Mouse (Mus musculus) gonadal fat pad, adult 2 months (tissue): ENCODE measurements around the gene Tnfsf8. TPM values are rescaled to one million over a fixed set of nuclear protein-coding genes. Genes with fewer than 3 reads are reported as not detected.

Experiments used
- DNase-seq: peaks from one replicate; pipeline ENCODE4 v3.0.0-alpha.2; 2012; ENCODE audit warnings: low read depth
- polyA plus RNA-seq: library from polyadenylated mRNA; depleted of rRNA; stranded (reverse); fragments of >200 nt; gene quantifications from 2 replicates; pipeline ENCODE4 v1.2.3, GENCODE M21; 2012; rRNA removed

Tnfsf8 gene
- 0.04 and 0.05 TPM in 2 replicates for polyA plus RNA-seq

DNA sequence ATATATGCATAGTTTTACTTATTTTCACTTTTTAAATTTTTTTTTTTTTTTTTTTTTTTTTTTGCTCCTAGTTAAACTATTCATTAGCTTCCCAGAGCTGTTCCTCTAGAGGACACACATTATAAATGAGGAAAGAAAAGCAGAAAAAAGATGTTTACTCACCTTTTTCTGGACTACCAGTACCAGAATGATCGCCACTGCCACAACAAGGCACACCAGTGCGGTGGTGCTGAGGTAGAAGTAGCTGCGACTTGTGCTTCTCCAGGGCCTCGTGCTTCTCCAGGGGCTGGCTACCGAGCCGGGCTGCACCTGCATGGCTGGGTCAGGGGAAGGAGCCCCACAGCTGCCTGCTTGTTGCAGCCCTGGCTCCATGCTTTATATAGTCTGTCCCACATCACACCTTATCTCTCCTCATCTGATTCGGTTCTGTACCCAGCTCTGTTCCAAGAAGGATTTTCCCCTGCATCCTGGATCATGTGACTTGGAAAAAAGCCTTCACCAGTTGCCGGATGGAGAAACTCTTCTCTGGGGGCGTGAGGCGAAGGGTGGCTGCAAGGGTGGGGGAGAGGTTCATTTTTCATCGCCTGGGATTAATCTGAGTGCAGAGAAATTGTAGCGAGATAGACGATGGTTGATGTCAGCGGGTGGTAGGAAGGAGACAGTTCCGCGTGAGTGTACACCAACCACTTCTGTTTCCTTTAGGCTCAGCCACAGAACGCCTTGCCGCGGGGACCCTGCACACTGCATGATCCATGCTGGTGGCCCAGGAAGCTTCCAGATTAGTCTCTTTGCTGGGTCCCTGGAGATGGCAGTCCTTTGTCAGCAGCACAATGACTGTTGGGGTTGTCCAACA lies at the start of gene Tnfsf8:
Tnfsf8 (minus strand) TSS at position 660 of the 853 bp plus-strand sequence.
- DNase-seq = no peak

DNA sequence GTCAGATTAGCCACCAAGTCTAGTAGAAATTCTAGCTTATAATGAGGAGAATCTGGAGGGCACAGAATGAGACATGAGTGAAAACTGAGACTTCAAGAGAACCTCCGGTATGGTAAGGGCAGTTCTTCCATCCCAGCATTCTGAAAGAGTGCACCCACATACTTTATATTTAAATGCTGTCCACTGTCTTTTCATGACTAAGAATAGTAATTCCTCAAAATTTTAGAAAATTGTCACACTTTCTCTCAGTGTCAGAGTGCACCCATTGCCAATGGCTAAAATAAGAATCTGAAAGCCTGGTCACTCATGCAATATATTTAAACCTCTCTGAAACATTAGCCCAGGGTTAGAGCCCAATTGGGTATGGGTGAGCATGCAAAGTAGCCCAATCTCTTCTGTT lies 47.4 kb upstream of the Tnfsf8 start:
- DNase-seq = no peak

DNA sequence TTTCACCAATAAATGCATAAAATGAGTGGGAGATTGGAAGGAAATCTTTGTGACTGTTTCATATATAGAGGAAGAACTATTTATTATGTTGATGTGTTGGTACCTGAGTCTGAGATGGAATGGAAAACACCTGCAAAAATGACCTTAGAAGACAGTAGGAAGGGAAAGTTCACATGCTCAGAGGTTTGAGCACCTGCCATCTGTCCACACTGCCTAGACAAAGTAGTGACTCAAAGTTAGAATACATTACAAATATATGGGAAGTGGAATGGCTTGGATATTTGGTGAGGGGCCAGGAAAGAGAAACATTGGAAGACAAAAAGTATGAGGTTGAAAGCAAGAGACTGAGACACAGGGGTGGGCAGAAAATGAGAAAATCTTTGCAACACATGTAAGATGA lies 46.3 kb upstream of the Tnfsf8 start:
- DNase-seq = no peak

DNA sequence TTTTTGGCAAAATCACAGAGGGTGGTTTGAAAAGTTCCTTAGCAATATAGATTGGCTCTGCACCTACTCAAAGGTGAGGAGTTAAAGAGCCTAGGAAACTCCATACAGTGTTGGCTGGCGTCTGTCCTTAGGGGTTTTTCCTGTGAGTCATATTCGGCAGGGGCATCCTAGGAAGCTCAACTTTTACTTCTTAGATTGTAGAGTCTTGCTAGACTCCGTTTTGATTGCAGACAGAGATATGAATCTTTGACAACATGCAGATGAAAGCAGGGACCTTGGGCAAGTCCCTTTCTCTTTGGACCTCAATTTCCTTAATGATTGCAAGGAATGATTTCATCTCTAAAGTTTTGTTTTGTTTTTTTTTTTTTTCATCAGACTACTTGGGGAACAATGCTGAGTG lies 44.9 kb upstream of the Tnfsf8 start:
- no peak for DNase-seq

DNA sequence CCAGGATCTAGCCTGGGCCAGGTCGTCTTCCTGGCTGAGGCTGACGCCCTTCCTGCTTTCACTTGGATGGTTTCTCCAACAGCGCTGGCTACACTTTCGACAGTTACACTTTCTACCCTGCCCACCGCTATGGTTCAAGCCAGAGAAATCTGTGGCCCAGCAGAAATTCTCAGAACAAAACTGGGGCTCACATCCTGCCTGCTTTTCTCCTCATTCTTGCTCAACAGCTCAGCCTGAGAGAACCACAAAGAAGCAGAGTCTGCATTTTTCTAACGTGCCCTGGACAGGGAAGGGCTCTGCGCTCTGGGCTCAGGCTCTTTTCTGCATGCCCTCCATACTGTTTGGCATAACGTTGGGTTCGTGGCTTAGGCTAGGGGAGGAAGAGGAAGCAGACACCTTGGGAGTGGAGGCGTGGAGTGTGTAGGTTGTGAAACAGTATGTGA lies 38.0 kb upstream of the Tnfsf8 start:
- DNase-seq = no peak

DNA sequence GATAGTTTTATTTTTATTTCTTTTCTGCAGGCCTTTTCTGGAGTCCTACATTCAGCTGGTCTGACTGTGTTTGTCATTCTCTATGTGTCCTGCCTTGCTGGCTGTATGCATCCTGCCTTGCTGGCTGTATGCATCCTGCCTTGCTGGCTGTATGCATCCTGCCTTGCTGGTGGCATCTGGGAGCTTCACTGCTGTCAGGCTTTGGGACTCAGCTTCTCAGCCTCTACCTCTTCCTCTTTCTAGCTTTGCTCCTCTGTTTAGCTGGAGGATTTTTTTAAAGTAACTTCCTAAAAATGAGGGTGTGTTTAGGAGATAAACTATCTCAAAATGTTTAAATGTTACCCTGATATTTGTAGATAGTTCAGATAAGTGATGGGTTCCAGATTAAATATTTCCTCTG lies 36.0 kb upstream of the Tnfsf8 start:
- DNase-seq = no peak

DNA sequence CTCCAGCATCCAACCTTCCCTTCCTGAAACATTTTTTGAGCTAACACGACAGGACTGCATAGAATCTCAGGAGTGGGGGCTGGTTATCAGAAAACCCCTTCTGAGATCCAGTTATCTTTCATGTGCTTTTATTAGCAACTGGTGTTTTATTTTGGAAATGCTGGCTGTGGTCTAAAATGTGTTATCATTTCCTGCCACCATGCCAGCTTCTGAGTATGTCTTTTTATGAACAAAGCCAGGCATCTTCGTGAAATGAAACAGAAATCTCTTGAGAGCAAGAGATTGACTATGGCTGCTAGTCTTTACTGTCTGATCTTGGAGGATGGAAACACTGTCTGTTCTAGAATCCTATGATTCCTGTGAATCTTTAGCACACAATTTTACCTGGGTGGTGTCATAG lies 25.0 kb upstream of the Tnfsf8 start:
- no peak for DNase-seq

DNA sequence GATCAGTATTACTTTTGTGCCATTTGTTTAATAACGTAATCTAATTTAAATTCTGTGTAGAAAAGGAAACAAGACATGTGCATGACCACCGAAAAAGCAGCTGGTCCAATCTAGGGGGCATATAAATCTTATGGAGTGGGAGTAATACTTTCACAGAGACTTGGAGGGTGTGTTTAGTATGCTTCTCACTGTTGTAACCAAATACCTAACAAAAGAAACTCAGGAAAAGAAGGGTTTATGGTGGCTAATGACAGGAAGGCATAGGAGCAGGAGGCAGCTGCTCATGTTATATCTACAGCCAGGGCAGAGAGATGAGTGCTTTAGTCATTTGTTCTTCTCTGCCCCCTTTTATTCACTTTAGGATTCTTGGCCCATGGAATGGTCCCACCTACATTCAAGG lies 15.6 kb upstream of the Tnfsf8 start:
- DNase-seq = no peak

DNA sequence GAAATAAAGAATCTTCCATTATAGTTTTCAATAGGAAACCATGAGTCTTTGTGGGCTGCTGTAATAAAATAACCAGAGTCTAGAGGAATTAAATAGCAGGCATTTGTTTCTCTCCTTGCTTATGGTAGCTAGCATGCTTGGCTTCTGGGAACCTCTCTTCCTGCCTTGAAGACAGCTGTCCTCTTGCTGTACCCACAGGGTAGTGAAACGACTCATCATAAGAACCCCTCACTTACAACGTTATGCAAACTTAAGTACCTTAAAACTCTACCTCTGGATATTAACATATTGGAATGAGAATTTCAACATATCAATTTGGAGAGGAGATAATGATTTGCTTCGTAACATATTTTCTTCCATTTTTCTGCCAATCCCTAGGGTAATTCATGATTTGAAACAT lies 14.3 kb upstream of the Tnfsf8 start:
- DNase-seq = no peak

DNA sequence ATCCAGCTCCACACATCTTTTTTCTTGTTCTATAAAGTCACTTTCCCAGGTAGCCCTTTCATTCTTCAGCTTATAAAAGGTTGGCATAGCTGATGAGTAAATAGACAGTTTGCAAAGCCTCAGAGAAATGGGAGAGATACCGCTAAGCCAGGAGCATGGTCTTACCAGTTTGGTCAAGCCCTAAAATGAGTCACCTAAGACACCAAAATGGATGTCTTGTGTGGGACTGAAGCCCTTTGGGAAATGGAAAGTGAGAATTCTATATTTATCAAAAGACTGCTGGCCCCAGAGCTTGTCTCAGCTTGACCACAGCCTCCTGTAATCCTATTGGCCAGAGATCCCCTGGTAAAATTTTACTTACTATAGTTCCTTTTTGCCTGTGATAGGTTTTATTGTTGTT lies 9.5 kb upstream of the Tnfsf8 start:
- DNase-seq = no peak

DNA sequence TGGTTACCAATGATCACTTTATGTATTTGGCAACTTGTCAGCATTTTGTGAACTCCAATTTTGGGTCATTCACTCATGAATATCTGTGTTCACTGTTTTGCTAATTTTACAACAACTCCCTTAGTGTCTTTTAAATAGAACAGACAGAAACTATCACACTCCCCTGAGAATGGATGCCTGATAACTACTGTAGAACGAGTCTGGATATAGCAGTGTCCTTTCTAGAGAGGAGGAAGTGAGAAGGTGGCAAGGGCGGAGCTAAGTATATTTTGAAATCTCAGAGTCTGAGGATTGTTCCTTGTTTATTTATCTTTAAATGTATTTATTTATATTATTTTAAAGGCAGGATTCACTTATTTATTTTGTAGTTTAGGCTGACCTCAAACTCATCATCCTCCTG lies 7.6 kb upstream of the Tnfsf8 start:
- DNase-seq = no peak

DNA sequence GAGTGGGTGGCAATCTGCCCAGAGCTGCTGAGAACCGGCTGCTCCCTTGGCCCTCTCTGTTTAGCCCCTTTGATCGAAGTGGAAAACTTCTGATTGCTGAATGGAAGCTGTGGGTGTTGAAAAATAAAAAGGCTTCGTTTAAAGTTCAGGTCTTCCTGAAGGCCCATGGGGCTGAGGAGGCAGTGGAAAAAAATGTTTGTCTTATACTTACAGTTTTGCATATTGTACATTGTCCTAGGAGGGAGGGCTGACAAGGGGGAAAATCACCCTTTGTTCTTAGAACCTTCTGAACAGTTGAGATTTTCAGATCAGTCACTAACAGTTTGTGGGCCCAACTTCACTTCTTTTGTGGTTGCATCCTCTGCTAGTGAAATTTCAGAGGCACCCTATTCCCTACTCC lies 1.8 kb upstream of the Tnfsf8 start:
- no peak for DNase-seq

DNA sequence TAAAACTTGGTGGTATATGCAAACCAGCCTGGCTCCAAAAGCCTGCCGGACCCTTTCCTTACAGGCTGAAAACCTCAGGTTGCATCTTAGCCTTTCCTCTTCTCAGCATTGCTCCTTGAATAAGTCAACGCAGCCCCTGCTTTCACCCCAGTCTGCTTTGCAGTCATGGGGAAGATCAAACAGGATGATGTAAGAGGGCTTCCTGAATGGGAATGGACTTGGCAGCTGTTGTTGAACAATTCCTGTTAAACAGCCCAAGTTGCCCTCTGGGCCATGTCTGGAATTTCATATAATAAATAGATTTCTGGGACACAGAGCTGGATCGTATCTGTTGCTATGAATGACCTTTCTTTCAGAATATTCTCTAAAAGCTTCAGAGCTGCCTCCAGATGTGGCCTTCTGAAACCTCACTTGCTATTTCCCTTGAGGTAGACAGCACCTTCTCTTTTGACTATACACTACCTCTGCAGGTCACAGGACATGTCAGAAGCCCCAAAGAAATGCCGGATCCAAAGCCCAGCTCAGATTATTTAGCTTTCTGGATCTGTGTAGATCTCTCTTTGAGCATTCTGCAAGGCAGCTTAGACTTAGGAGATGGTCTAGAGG lies 1.0 kb upstream of the Tnfsf8 start:
- no peak for DNase-seq

DNA sequence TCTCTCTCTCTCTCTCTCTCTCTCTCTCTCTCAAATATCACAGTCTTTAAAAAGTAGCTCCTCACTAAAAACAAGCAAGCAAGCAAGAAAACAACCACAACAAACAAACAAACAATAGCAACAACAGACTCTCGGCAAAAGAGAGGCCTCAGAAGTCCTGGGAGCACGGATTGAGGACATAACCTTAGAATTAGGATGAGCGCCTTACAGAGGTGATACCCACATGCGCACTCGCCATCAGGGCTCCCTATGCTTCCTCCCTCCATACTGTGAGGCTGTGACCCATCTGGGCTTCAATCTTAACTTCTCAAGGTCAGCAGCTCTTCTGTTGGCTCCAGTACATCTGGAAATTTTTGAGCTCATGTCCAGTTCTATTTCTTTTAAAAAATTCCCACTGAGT lies 911 bp downstream of the Tnfsf8 start:
- DNase-seq = no peak

DNA sequence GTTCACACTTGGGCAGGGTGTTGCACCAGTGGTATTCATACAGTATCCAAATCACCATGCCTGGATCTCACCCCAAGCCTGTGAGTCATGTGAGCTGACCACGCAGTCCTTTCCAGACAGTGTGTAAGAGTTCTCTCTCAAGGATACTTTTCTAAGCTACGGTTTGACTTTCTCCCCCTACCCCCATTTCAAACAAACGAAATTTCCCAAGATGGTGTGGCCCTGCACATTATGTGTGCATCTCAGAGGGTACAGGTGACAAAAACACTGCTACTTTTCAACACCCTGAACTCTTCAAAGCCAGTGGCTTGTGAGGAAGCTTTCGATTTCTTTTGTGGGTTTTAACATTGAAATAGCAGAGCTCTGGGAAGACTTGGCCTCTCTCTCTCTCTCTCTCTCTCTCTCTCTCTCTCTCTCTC lies 1.4 kb downstream of the Tnfsf8 start:
- DNase-seq = no peak

DNA sequence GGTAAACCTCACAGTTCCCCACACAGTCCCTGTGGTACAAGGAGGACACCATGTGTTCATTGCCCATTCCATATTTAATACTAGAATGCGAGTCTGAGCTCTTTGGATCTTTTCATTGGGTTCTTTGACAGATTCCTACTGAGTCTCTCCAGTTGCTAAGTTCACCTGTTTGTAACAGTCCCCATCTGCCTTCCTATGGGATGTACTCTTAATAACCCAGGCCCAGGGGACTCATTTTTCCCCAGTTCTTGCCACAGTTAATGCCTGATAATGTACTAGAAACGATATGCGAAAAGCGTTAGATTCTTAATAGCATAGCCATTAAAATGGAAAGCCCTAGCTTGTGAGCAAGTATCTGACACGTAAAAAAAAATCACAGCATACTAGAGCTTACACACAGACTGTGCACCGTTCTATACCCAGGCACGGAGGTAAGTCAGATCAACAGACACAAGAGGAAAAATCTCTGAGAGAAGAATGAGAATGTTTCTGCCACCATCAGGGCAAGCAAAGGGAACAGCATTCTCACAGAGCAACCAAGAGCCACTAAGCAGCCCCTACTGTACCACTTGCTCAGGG lies 2.4 kb downstream of the Tnfsf8 start:
- no peak for DNase-seq

DNA sequence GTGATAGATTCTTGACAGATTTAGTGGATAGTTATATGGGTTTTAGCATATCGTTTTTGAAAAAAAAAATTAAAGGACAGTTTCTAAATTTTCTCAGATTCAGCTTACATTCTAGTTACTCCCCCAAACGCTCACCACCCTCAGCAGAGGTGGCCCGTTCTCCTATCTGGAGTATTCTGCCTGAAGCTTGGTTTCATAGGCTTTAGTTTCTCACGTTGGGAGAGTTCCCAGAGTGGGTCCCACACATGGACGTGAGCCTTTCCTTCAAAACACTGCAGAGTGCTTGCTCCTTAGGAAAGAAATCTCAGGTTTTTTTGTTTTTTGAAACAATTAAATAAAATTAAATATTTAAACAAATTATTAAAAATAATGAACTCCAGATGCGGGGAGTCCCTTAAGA lies 4.4 kb downstream of the Tnfsf8 start:
- DNase-seq = no peak

DNA sequence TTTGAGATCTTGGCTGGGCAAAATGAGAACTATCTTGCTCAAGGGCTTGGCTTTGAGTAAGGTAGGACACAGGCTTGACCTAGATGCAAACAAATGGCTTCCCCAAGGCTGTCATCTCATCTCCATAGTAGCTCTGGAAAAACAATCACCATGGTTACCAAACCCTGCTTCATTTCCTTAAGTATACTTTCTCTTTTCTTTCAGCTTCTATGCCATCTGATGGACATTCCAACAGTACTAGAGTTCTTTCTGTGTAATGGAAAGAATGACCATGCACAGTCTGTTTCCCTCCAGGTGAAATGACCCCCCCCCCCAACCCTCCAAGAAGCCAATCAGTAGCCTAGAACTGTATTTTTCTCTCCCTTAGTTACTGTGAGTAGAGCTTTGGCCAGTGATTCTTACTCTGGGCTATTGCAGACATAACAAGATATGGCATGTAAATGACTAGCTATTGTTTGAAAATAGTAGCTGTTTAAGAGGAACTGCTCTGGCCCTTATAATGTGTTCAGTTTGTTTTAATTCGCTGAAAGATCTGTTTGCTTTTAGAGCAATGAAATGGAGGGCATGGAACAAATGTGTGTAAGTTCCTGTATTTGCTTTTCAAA lies 7.3 kb downstream of the Tnfsf8 start:
- no peak for DNase-seq

DNA sequence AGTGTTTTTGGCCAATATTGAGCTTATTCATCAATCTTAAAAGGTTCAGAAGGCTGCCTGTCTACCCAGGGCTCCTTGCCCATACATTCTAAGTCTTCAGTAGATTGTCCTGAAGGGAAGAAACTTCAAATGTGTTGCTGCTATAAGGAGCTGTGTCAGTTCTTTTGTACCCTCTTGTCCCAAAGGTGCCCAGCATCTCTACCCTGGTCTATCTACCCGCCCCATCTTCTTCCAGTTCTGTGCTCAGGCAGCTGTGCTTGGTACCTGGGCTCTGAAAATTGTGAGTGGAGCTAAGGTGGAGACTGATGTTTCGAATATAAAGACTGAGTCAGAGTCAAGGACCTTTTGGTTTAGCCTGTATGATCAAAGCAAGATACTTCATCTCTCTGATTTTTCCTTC lies 11.1 kb downstream of the Tnfsf8 start:
- DNase-seq = no peak

DNA sequence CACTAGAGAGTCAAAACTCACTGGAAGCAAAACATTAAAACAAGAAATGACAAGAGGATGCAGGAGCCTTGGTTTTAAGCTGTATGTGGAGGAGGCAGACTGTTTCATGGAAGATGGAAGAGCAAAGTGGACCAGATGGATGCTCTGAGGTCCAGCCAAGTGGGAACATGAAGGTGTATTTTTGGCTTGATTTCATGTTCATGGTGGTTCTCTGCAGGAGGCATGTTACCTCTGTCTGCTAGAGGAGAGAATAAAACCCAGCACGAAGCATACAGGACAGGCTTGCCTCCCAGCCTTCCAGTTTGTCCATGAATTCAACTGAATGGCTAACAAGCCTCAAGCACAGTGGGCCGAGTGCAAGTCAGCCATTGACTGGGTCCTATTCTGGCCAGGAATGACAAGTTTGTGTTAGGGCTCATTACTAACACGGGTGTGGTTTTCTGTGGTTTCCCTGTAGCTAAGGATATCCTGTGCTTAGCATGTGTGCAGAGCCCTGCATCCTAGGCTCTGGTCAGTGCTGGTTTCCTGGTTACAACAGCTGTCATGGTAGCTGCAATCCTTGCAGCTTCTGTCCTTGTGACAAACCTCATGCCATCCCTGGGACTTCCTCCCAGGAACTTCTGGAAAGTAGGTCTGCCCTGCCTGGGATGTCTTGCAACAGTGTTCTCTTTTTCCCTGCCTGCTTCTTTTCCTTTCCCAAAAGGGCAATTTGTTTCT lies 14.1 kb downstream of the Tnfsf8 start:
- DNase-seq = no peak

DNA sequence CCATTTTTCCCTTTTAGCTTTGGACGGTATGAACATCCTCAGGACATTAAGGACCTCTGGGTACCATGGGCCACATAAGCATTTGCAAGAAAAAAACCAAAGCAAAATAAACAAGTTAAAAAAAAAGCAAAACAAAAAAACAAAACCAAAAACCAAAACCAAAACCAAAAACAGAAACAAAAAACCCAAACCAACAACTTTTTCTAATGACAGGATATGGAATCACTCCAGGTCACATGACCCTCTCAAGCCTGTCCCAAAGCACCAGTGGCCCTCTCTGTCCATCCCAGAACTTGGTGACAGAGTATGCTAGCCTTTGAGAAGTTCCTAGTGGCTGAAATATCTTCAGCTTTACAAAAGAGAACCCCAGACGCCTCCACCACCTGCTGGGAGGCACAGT lies 15.4 kb downstream of the Tnfsf8 start:
- DNase-seq = no peak

DNA sequence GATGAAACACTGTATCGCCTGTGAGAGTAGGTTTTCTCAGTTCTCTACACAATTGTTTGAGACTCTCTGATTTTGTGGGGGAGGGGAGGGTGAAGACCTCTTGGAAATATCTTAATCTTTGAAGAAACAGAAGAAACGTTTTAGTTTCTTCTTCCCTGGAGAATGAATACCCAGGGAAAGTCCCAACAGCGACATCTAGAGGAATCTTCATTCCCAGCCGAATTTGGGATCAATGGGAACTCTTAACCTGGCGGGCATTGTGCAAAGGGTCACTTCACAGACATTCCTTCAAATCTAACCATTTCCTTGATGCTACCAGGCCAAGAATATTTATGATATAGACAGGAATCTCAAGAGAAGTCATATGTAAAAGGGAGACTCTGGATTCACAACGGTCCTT lies 17.2 kb downstream of the Tnfsf8 start:
- no peak for DNase-seq
